Mouse (Mus musculus) small intestine, adult 2 months (tissue): ENCODE results near the gene Zfp119b. TPM values are rescaled to one million over a fixed set of nuclear protein-coding genes. Genes with fewer than 3 reads are reported as not detected.
A peak's percentile ranks its signal among the peaks of the same experiment; 100 is the strongest.

ENCODE experiments used
- H3K27ac ChIP-seq: fragments of 200-500 bp; 2 replicates; pipeline ENCODE4 v1.5.1; 2012; ENCODE audit warnings: low read depth, low read length, control low read depth, inconsistent platforms; ENCODE audit not compliant: insufficient read depth
- H3K27me3 ChIP-seq: fragments of 200-500 bp; 2 replicates; pipeline ENCODE4 v1.6.1; 2012; ENCODE audit warnings: mild to moderate bottlenecking, moderate library complexity, low read length, inconsistent platforms; ENCODE audit not compliant: control insufficient read depth, insufficient read depth
- H3K36me3 ChIP-seq: fragments of 200-500 bp; 2 replicates; pipeline ENCODE4 v1.6.1; 2012; ENCODE audit warnings: mild to moderate bottlenecking, low read length, control low read depth, inconsistent platforms; ENCODE audit not compliant: control insufficient read depth, insufficient read depth
- H3K4me1 ChIP-seq: fragments of 200-500 bp; 2 replicates; pipeline ENCODE4 v1.6.1; 2012; ENCODE audit warnings: low read length, inconsistent platforms, mixed read lengths; ENCODE audit not compliant: control insufficient read depth, insufficient read depth, insufficient read length
- H3K4me3 ChIP-seq: fragments of 200-500 bp; 2 replicates; pipeline ENCODE4 v1.5.1; 2012; ENCODE audit warnings: low read depth, mild to moderate bottlenecking, control low read depth, inconsistent platforms, low read length, moderate library complexity
- CTCF ChIP-seq: fragments of 200-500 bp; IDR thresholded peaks from 2 replicates; pipeline ENCODE4 v1.5.1; 2012; ENCODE audit warnings: low read depth, mild to moderate bottlenecking, control low read depth, inconsistent platforms, low read length, moderate library complexity, mixed read lengths; ENCODE audit not compliant: insufficient replicate concordance, insufficient read length; ENCODE audit errors: extremely low read depth
- POLR2A ChIP-seq: fragments of 200-500 bp; IDR thresholded peaks from 2 replicates; pipeline ENCODE4 v1.6.1; 2012; ENCODE audit warnings: low read depth, mild to moderate bottlenecking, control low read depth, inconsistent platforms, low read length, moderate library complexity
- WGBS: fragments of 180-500 bp; shearing (Covaris S2); methylation state at CpG from one replicate; pipeline ENCODE4 v1.1.7; 2018; 5-methylcytosine and 5-hydroxymethylcytosine counted together
- polyA plus RNA-seq: library from polyadenylated mRNA; depleted of rRNA; stranded (reverse); fragments of >200 nt; gene quantifications from 2 replicates; pipeline ENCODE4 v1.2.3, GENCODE M21; 2012; rRNA removed

The Zfp119b gene
- 0.09 TPM in 1 of 2 replicates, not detected in the other for polyA plus RNA-seq

DNA sequence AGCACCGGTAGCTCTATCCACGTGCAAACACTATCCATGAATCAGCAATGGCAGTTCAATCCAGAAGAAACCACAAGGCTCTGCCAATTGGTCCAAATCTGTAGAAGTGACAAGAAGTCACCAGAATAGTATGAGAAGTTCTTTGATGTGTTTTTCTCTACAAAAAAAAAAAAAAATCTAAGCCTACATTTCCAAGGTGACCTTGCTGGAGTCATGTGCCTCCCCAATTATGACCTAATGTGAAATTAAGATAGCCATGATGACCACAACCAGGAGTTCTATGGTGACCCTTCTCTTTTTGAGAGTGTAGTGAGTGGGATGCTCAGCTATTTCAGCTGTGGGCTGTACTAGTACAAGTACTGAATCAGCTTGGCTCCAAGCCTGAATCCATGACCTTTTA is at the start of gene Zfp119b:
Zfp119b (minus strand) TSS at position 101 of the 400 bp plus-strand sequence.
- Histone ChIP-seq H3K4me3 (no peak within 1 kb of the TSS), H3K27ac (no peak within 1 kb of the TSS), H3K4me1 (no peaks in the 10 kb centered on the region), H3K27me3 (no peaks in the 10 kb centered on the region), H3K36me3 (no peaks in the 10 kb centered on the region)
- TF ChIP-seq CTCF, result no peak
- TF ChIP-seq POLR2A, result no peak
- 83% methylated on average over 2 of the region's 2 CpGs for WGBS

DNA sequence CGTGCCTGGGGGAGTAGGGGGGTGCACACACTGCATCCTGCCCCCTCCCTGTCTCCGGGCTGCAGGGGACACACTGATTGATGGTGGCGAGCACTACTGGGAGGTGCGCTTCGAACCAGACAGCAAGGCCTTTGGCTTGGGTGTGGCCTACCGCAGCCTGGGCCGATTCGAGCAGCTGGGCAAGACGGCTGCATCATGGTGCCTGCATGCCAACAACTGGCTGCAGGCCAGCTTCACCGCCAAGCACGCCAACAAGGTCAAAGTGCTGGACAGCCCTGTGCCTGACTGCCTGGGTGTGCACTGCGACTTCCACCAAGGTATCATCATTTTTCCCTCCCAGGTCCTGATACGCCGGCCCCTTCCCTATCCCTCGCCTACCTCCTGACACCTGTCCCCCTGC is 46.7 kb upstream of the Zfp119b start:
- TF ChIP-seq CTCF (no peak), POLR2A (no peak)
- H3K36me3 ChIP-seq, result peaks cover 33% of the 10 kb centered on the region
- no peak overlapping the region for H3K4me3 ChIP-seq
- H3K27me3 ChIP-seq, result no peaks in the 10 kb centered on the region
- peaks cover 20% of the 10 kb centered on the region for H3K4me1 ChIP-seq
- WGBS, result 19% methylated on average over 15 of the region's 15 CpGs
- peak overlapping the region; percentile 70 for H3K27ac ChIP-seq

DNA sequence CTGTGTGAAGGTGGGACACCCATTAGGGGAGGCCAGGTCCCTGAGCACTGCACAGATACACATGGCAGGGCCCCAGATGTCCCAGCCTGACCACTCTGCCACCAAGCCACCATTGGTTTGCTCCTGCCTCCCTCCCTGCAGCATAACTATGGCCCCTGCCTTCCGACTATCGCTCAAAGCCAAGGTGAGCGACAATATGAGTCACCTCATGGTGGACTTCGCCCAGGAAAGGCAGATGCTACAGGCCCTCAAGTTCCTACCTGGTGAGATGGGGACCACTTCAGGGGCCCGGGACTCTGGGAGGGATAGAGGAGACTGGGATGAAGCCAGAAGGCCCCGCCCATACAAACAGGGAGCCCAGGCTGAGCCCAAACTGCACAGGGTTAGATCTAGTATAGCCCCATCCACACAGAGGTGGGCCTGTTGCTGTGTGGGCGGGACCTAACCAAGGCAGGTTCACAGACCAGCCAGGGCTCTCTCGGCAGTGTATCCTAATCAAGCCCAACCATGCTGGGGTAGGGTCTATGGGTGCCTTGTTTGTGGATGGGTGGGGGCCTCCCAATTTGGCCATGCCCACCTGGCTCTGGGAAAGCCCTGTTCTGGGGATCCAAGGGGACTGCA is 41.1 kb upstream of the Zfp119b start:
- Histone ChIP-seq H3K27ac (no peak overlapping the region), H3K36me3 (peaks cover 4% of the 10 kb centered on the region), H3K4me1 (peaks cover 17% of the 10 kb centered on the region), H3K4me3 (no peak overlapping the region), H3K27me3 (peaks cover 3% of the 10 kb centered on the region; the same call in 1 of the 2 replicates)
- WGBS, result 48% methylated on average over 8 of the region's 8 CpGs
- no peak for TF ChIP-seq CTCF
- no peak for TF ChIP-seq POLR2A

DNA sequence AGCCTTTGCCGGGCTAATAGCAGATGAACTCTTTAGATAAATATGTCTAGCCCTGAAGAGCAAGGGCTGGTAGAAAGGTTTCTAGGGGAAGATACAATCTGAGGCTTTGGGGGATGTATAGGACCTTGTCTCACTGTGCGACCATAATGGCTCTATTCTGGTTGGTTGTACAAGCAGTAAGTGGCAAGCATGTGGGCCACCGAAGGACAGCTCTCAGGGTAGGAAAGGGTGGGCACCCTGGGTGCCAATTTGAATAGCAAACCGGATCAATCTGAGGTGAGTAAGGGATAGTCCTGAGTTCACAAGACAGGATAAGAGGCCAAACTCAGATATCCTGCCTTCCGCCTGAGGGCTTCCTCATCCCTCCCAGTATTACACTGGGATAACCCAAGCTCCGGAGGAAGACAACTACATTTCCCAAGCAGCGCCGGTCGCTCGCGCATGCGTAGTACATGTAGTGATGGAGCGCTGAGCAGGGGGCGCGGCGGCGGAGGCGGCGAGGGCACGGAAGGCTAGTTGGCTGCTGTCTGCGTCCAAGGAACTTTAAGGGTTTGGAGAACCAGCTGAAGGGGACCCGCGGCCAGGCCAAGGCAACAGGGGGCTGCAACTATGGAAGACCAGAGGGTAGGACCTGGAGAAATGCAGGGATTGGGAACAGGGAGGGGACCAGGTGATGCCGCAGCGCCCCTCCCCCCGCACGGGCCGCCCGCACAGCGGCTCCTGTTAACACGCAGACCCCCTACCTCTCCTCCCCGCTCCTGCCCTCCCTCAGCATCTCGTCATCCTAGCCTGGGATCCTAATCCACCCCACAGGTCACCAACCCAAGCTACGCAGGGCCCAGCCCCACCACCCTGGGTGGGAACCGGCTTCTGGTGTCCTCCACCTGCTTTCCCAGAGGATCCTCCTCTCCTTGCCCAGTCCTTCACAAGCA is 37.0 kb upstream of the Zfp119b start, which contains the start of gene Fsd1:
Fsd1 (plus strand) TSS at position 480 of the 932 bp plus-strand sequence.
- Histone ChIP-seq H3K27me3 (peaks cover 3% of the 10 kb centered on the region; the same call in 1 of the 2 replicates), H3K27ac (no peak within 1 kb of the TSS), H3K4me1 (peaks cover 10% of the 10 kb centered on the region; the same call in 1 of the 2 replicates), H3K36me3 (no peaks in the 10 kb centered on the region), H3K4me3 (peak within 1 kb of the TSS; percentile 34)
- TF ChIP-seq POLR2A (no peak), CTCF (no peak)
- WGBS, result 12% methylated on average over 33 of the region's 35 CpGs

DNA sequence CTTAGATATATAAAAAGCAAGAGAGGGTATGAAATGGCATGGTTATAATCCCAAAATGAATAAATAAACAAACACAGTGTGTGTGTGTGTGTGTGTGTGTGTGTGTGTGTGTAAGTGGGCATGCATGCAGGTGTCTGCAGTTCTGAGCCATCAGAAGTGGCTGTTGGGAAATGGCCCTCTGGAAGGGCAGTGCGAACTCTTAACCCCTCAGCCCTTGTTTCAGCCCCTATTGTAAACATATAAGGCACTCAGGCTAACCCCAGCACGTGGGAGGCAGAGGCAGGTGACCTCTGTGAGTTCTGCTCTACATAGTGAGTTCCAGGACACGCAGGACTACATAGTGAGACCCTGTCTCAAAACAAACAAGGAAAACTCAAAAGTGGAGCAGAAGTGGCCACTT is 28.0 kb upstream of the Zfp119b start:
- Histone ChIP-seq H3K36me3 (no peaks in the 10 kb centered on the region), H3K27me3 (no peaks in the 10 kb centered on the region), H3K27ac (peak overlapping the region; percentile 75; the same call in 1 of the 2 replicates), H3K4me3 (no peak overlapping the region), H3K4me1 (peaks cover 12% of the 10 kb centered on the region)
- no peak for TF ChIP-seq CTCF
- no peak for TF ChIP-seq POLR2A
- WGBS, result 66% methylated on average over 3 of the region's 3 CpGs

DNA sequence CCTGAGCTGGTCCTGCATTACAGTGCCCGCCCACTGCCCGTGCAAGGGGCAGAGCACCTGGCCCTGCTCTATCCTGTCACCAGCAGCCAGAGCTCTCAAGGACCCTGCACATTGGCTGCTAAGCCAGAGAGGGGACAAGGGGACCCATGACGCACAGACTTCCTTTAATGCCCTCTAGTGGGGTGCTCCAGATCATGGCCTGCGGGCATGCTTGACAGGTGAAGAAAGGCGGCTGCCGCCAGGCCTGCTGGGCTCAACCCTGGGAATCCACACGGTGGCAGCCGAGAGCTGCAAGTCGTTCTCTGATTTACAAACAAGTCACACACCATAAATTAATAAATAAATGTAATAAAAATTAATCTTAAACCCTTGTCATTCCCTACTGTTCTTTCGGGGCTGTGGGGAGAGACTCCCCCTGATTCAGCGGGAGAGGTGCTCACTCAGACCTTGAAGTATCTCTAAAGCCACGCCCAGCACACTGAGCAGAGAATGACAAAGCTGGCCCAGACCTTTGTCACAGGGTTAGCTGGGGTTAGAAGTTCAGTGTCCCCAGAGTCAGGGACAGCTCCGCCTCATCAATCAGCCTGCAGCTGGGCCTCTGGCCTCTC is 27.1 kb upstream of the Zfp119b start:
- Histone ChIP-seq H3K4me1 (peaks cover 12% of the 10 kb centered on the region), H3K4me3 (no peak overlapping the region), H3K27ac (peak overlapping the region; percentile 75), H3K27me3 (peaks cover 4% of the 10 kb centered on the region), H3K36me3 (no peaks in the 10 kb centered on the region)
- WGBS, result 13% methylated on average over 13 of the region's 13 CpGs
- TF ChIP-seq CTCF, result peak; percentile 87
- no peak for TF ChIP-seq POLR2A

DNA sequence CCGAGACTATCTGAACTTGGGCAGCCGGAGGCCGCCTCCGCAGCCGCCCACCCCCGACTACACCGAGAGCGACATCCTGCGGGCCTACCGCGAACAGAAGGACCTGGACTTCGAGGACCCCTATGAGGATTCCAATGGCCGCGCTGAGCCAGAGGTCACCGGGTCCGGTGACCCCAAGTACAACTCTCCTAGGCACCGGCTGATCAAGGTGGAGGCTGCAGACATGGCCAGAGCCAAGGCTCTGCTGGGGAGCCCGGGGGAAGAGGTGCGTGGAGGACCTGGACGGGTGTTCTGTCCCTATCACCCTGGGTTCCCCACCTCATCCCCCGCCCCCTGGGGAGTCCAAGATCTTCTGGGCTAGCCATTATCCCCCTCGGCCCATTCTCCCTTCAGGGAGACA is 22.2 kb upstream of the Zfp119b start:
- no peak overlapping the region for H3K27ac ChIP-seq
- H3K36me3 ChIP-seq, result peaks cover 13% of the 10 kb centered on the region; the same call in 1 of the 2 replicates
- no peak overlapping the region for H3K4me3 ChIP-seq
- peaks cover 9% of the 10 kb centered on the region for H3K4me1 ChIP-seq
- H3K27me3 ChIP-seq, result peaks cover 21% of the 10 kb centered on the region
- no peak for TF ChIP-seq POLR2A
- no peak for TF ChIP-seq CTCF
- 61% methylated on average over 22 of the region's 22 CpGs for WGBS
